Mouse (Mus musculus) CD4-positive, CD25-positive, alpha-beta regulatory T cell, adult 2 months (primary cell): ENCODE measurements around the gene Foxn3.

Experiments
- DNase-seq: peaks from one replicate; pipeline ENCODE4 v3.0.0-alpha.2; 2012; ENCODE audit warnings: low read depth, low spot score

Gene Foxn3

GRCm38 (mm10) chr12:99182338-99182737 is 381.0 kb downstream of the Foxn3 start:
- DNase-seq: no peak

- DNase-seq: no peak
Observed at GRCm38 (mm10) chr12:99180234-99180824, 383.1 kb downstream of the Foxn3 start.

DNA sequence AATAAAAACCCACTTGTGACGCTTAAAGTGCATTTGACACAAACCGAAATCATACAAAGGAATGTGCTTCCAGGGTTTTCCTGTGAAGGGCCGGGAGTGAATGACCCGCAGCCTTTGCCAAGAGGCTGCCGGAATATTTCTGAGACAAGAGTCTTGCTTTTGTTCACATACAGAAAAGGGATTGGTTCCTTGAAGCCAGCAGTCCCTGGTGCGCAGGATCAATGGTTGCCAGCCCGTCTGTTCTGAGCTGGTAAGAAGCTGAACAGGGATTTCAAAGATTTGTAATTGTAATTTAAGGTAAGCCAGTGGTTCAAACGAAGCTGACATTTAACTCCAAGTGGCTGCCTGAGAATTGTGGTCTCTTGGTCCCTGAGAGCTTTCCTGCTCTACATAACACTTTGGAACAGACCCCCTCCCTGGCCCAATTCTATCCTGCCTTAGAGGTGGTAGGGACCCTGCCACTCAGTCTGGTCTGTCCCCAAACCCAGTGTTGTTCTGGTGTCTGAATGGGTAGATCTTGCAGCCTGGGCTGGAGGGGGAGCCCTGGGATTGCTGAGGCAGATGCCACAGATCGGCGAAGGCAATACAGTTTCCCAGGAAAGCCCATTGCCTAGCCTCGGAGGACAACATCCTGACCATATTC is 388.3 kb downstream of the Foxn3 start:
- DNase-seq: no peak

DNA sequence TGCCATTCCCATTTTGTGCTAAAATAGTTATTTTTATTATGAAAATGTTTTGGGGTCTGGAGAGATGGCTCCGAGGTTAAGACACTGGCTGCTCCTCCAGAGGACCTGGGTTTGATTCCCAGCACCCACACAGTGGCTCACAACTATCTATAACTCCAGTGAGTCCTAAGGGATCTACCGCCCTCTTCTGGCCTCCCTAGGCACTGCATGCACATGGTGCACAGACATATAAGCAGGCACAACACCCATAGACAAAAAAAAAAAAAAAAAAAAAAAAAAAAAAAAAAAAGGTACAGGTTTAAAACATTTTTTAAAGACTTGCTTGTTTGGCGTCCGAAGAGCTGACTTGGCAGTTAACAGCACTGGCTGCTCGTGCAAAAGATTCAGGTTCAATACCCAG is 391.2 kb downstream of the Foxn3 start:
- DNase-seq: peak; percentile 10

- DNase-seq: no peak
Observed at GRCm38 (mm10) chr12:99169925-99170324, 393.5 kb downstream of the Foxn3 start.

DNA sequence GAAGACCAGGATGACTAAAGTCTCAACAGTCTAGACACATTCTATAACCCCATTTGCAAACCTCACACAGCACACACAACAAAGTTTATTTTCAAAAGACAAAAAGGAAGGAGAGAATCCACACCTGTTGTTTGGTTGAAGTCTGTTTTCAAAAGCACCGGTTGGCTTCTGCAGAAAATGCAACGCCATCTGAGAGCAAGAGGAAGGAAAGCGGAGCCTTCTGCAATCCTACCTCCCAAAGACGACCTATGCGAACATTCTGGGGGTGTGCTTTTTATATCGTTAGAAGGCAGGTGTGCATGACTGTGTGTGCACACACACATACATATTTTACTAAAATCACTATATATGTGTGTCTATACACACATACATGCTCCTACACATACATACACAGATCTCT is 397.3 kb downstream of the Foxn3 start:
- DNase-seq: no peak

- no peak for DNase-seq
Observed at GRCm38 (mm10) chr12:99163342-99163682, 400.1 kb downstream of the Foxn3 start.

DNA sequence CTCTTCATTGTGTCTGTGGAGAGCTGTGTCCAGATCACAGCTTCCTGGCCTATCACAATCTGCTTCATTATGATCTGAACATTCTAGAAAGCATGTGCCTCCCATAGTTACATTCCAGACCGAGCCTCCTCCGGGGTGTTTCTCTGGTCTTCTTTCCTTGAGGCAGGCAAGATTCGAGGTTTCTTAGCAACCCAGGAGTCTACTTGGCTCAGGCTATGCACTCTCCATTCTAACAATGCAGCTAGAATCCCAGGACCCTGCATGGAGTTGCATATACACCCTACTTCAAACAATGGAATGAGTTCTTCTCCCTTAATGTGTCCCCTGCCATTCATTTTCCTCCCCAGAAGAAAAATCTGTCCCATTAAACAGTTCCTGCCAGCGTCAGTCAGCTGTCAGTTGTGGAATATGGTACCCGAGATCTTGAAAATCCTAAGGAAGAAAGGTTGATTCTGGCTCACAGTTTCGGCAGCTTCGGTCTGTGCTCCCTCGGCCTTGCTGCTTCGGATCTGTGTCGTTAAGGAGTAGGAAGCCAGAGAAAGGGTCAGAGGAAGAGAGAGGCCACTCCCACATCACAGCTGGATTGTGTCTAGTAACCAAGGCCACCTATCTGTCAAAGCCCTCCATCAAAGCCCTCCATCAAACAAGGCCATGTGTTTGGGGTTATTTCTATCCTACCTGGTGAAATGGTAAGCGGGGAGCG is 400.6 kb downstream of the Foxn3 start:
- DNase-seq: no peak

DNA sequence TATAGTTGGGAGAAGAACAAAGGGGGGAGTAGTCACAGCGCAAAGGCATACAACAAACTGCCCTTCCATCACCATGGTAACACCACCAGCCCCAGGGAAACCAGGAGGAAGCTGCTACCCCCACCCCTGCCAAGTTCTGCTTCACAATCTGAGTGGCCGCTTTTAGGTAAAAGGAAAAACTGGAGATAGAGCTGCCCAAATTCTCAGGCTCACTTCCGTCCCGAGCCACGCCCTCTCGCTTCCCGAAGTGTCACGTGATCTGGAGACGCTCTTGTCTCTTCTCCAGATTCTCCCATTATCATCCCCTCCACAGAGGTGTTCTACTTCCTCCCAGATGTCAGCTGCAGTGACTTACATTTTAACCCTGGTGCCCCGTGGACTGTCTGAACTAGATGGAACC is 401.2 kb downstream of the Foxn3 start:
- DNase-seq: peak; percentile 15

DNA sequence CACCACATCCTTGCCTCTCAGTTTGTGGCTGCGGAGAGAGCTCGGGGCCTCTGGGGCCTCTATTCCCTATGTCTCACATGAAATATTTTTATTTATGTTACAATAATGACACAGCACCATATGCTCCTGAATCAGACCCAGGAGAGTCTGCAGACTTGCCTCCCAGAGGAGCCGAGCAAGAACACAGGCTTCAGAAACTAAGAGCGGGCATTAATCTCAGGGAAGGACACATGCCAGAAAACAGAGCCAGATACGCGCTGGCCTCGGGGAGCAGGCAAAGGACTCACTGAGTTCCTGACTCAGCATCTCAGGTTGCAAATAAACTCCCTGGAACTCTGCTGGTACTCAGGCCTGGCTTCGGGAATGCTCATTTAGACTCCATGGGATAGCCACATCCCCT is 403.3 kb downstream of the Foxn3 start:
- DNase-seq: no peak

GRCm38 (mm10) chr12:99155904-99156303 is 407.5 kb downstream of the Foxn3 start:
- no peak for DNase-seq

DNA sequence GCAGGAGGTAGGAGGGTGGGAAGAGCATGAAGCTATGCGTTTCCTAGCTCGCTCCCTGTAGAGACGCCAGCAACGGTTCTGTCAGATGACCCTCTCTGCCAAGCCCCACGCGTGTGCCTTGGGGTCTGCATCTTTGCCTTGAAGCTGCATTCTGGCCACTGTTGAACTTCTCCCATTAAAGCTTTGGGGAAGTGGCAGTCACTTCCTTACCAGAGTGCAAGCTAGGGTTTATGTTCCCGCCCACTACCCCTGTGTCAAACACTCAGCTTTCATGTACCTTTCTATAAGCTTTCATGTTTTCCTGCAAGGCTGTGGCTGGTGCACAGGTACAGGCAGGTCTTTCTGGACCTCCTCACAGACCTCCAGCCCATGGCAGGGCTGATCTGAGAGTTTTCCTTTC is 409.2 kb downstream of the Foxn3 start:
- no peak for DNase-seq

GRCm38 (mm10) chr12:99153664-99154063 is 409.7 kb downstream of the Foxn3 start:
- DNase-seq: no peak

GRCm38 (mm10) chr12:99150126-99150525 is 413.3 kb downstream of the Foxn3 start:
- DNase-seq: peak; percentile 68

DNA sequence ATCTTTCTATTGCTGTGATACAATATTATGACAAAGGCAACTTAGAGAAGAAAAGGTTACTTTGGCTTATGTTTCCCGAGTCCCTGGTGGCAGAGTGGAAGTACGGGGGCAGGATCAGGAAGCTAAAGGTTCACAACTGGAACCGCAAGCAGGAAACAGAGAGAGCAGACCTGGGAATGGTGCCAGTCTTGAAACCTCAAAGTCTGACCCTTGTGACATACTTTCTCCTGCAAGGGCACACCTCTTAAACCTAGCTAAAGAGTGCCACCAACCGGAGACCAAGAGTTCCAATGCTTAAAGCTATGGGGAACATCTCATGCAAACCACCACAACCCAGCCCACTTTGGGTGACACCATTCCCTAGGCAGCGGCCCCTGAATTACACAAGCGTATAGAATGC is 414.2 kb downstream of the Foxn3 start:
- DNase-seq: no peak
